ENCODE assay signal across 8 mouse cellular contexts in the genomic region with DNA sequence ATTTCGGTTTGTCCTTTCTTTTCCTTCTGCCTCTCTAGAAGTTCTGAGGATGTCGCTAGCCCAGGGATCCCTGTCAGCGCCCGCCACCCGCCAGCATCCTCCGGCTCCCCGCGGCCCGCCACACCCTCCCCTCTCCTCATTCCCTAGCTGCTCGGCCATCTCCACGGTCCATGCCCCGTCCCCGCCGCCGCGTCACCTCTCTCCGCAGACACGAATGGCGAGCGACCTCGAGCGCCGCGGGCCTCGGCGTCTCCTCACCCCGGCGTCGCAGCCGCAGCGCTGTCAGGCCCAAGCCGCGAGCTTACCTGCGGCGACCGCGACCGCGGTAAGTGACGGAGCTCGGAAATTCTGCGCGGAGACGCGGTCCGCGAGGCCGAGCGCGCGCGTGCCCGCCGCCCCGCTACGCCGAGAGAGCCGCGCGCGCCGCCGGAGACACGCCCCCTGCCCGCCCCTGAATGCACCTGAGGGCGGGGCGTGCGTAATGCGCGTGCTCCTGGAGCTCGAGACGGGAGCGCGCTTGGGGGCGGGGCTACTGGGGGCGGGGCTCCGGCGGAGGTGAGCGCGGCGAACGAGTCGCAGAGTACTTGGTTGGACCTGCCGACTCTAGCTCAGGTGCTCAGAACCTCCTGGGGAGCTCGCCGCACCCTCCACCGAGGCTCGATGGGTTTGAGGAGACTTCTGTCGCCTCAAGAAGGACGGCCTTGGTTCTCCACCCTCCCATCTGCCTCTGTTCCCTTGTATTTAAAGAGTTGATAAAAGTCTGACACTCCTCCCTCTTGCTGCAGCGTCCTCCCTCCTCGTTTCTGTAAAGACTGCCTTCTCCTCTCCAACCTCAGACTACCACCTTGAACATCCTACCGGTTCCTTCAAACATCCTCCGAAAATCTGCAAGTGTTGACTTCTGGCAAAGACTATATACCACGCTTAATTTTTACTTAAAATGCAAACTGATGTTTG. TPM values are rescaled to one million over a fixed set of nuclear protein-coding genes. Genes with fewer than 3 reads are reported as not detected.
A peak's percentile ranks its signal among the peaks of the same experiment; 100 is the strongest.
DNase-seq lines count a peak whose midpoint lies in the region; ATAC-seq and TF ChIP-seq lines count a peak whose summit lies in the region.

A gene (minus strand): TSS at position 428 of the 957 bp plus-strand sequence.

- peak within 1 kb of the TSS; percentile 66 for H3K9ac ChIP-seq in lung, embryonic 15.5 days

- TF ChIP-seq CTCF in thymus, adult 2 months (IDR thresholded peaks at IDR 0.05; ENCODE audit: borderline replicate concordance, control insufficient read depth, extremely low read depth, insufficient read depth, low read length, poor library complexity): no peak; the same call in 1 of the 2 replicates

- no peaks in the 10 kb centered on the region for H3K9me3 ChIP-seq in lung, embryonic 15.5 days

- ATAC-seq in frontal cortex, adult (ENCODE audit: low TSS enrichment): peak; percentile 86
- ATAC-seq in hematopoietic stem cell, adult 5-6 weeks (replicated peaks in 1 of 2; ENCODE audit: insufficient read depth in 1 of 2, low FRiP score in 2 of 2, low TSS enrichment in 1 of 2, low read depth in 1 of 2, poor library complexity in 2 of 2, severe bottlenecking in 2 of 2): peak; percentile 65 to 84
- ATAC-seq in lung, embryonic 15.5 days (ENCODE audit: borderline replicate concordance, extremely low read depth, low FRiP score, low TSS enrichment): peak; percentile 94

- H3K4me1 ChIP-seq in lung, embryonic 15.5 days: peaks cover 10% of the 10 kb centered on the region; the same call in 1 of the 2 replicates
- peaks cover 6% of the 10 kb centered on the region; the same call in 1 of the 2 replicates for H3K4me1 ChIP-seq in thymus, adult 2 months (replicated peaks; ENCODE audit: control insufficient read depth, insufficient read depth, low read length)

- H3K36me3 ChIP-seq in lung, embryonic 15.5 days: no peaks in the 10 kb centered on the region
- H3K36me3 ChIP-seq in thymus, adult 2 months (ENCODE audit: control insufficient read depth, insufficient read depth, low read length): no peaks in the 10 kb centered on the region

- under 1% methylated on average over 91 of the region's 95 CpGs for WGBS in lung, embryonic 15.5 days
- 1% methylated on average over 95 of the region's 95 CpGs for WGBS in thymus, adult 2 months

- DNase-seq in Muller cell, postnatal 12 days (ENCODE audit: inconsistent ontology term): peak; percentile 95
- peak; percentile 90 for DNase-seq in cerebellum, adult 9-10 months
- peak; percentile 43 to 78 for DNase-seq in layer of hippocampus, adult 8-10 months (ENCODE audit: low spot score in 2 of 2)
- DNase-seq in ovary, adult 18-20 months (ENCODE audit: low spot score): peak; percentile 75
- peak; percentile 80 for DNase-seq in thymus, adult 2 months

- peak within 1 kb of the TSS; percentile 94 for H3K4me2 ChIP-seq in lung, embryonic 15.5 days

- peak within 1 kb of the TSS; percentile 94 for H3K4me3 ChIP-seq in lung, embryonic 15.5 days
- H3K4me3 ChIP-seq in thymus, adult 2 months (ENCODE audit: control insufficient read depth, insufficient read depth, low read length): peak within 1 kb of the TSS; percentile 49

- peak within 1 kb of the TSS; percentile 24; the same call in 1 of the 2 replicates for H3K27ac ChIP-seq in lung, embryonic 15.5 days
- H3K27ac ChIP-seq in thymus, adult 2 months (ENCODE audit: control insufficient read depth, insufficient read depth, low read length): no peak within 1 kb of the TSS

- H3K27me3 ChIP-seq in lung, embryonic 15.5 days: peaks cover 5% of the 10 kb centered on the region; the same call in 1 of the 2 replicates
- 0 out of 2 replicates have a peak, but pooled peaks cover 4% of the 10 kb centered on the region for H3K27me3 ChIP-seq in thymus, adult 2 months (ENCODE audit: control insufficient read depth, insufficient read depth, low read length)

- TF ChIP-seq POLR2A in thymus, adult 2 months (IDR thresholded peaks at IDR 0.05; ENCODE audit: control insufficient read depth, extremely low read depth, insufficient read depth, low read length, poor library complexity): no peak

RNA-seq across cellular contexts. Expression of the gene that starts here (rescaled TPM):
- 2.3 and 3.5 TPM in 2 replicates for total RNA-seq in hematopoietic stem cell, adult 5-6 weeks (2017)
- total RNA-seq in layer of hippocampus, adult 8-10 months (2022): 10 to 100 TPM; 35.1 to 50.5 (median 39.3) TPM
- 4.2 TPM in 2 replicates for polyA plus RNA-seq in lung, embryonic 15.5 days (2015; fragmentation: Nextera tagmentation; extraction: Ambion mirVana)
- 0.23 and 0.24 TPM in 2 replicates for polyA plus RNA-seq in thymus, adult 2 months (2012; rRNA removed)

Comparison
In these comparisons a context has a peak if more than half of its experiments do, and no peak if none do; other contexts are left out.
1. Peak in DNase-seq and H3K4me3 ChIP-seq in thymus, adult 2 months; RNA of the gene not detected or under 1 TPM.